Mouse (Mus musculus) B cell, adult 62 days (primary cell): Measurements from ENCODE around the gene Ryk. TPM values are rescaled to one million over a fixed set of nuclear protein-coding genes. Genes with fewer than 3 reads are reported as not detected.

ENCODE experiments used
- total RNA-seq: library from RNA; stranded (reverse); gene quantifications from 4 replicates; pipeline ENCODE4 v1.2.4, GENCODE M21; 2023

Gene Ryk
- total RNA-seq = 1.6 to 3.9 TPM (median 2.9 TPM) in 4 replicates

DNA sequence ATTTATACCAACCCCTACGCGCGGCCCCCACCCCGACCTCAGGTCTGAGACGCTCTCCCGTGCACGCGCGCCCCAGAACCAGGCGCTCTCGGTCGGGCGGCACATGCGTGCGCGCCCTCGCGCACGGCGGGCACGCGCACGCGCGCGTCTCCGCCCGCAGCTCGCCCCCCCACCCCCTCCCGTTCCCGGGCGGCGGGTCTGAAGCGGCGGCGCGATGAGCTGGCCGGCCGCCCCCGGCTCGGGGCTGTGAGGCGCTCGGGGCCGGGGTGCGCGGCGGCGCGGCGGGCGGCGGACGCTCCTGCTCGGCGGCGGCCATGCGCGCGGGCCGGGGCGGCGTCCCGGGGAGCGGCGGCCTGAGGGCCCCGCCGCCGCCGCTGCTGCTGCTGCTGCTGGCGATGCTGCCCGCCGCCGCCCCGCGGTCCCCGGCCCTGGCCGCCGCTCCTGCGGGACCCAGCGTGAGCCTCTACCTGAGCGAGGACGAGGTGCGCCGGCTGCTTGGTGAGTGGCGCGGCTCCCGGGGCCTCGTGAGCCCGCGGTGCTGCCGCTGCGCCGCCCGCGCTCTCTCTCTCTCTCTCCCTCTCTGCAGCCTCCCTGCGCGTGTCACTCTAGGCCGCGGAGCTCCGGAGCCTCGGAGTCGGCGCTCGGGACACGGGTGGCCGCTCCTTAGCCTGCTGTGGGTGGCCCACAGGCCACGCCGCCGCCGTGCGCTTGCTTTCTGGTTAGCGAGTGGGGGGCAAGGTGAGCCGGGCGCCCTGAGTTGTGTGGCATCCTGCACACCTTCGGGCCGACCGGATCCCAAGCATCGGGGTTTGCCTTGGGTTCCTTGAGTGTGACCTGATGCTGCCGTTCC, at the start of gene Ryk:
TSS of gene Ryk (plus strand) at position 176 of the 850 bp plus-strand sequence.

Other genes starting within 250 kb of the Ryk start
- 78.6 to 101 TPM (median 90.4 TPM) in 4 replicates for gene Anapc13, start 208.6 kb upstream of the Ryk start, total RNA-seq
- 80.8 to 92.6 TPM (median 89.7 TPM) in 4 replicates for gene Cep63, start 208.4 kb upstream of the Ryk start, total RNA-seq
- gene Amotl2, start 118.2 kb upstream of the Ryk start, total RNA-seq = not detected in 4 replicates
- 0.09 to 0.28 TPM in 2 of 4 replicates, not detected in the others for gene Slco2a1, start 153.8 kb downstream of the Ryk start, total RNA-seq